Mouse (Mus musculus) urinary bladder, adult 18-20 months (tissue): ENCODE measurements around the gene D630003M21Rik.
A peak's percentile ranks its signal among the peaks of the same experiment; 100 is the strongest.

ENCODE experiments used
- DNase-seq, 2 experiments: peaks; one replicate each; pipeline ENCODE4 v3.0.0; 2022; ENCODE audit warnings: low spot score in 2 of 2, mixed read lengths in 2 of 2

Gene D630003M21Rik

GRCm38 (mm10) chr2:158166628-158167027 lies 62.4 kb downstream of the D630003M21Rik start:
- DNase-seq, result no peak

GRCm38 (mm10) chr2:158165776-158166175 lies 63.2 kb downstream of the D630003M21Rik start:
- no peak for DNase-seq

GRCm38 (mm10) chr2:158163034-158163433 lies 66.0 kb downstream of the D630003M21Rik start:
- DNase-seq, result no peak

- no peak for DNase-seq
These were observed 67.3 kb downstream of the D630003M21Rik start for GRCm38 (mm10) chr2:158161761-158162160.

- DNase-seq, result no peak
These were observed 69.4 kb downstream of the D630003M21Rik start for GRCm38 (mm10) chr2:158159376-158160235.

- no peak for DNase-seq
These were observed 71.4 kb downstream of the D630003M21Rik start for GRCm38 (mm10) chr2:158157654-158158053.

- no peak for DNase-seq
These were observed 72.5 kb downstream of the D630003M21Rik start for GRCm38 (mm10) chr2:158156487-158156886.

- no peak for DNase-seq
These were observed 73.4 kb downstream of the D630003M21Rik start for GRCm38 (mm10) chr2:158155615-158156014.

- DNase-seq, result no peak
These were observed 73.9 kb downstream of the D630003M21Rik start for GRCm38 (mm10) chr2:158155101-158155500.

- DNase-seq, result no peak
These were observed 74.4 kb downstream of the D630003M21Rik start for GRCm38 (mm10) chr2:158154641-158155040.

- no peak for DNase-seq
These were observed 75.2 kb downstream of the D630003M21Rik start for GRCm38 (mm10) chr2:158153728-158154343.

GRCm38 (mm10) chr2:158152685-158153309 lies 76.2 kb downstream of the D630003M21Rik start:
- DNase-seq, result no peak

- no peak for DNase-seq
These were observed 77.9 kb downstream of the D630003M21Rik start for GRCm38 (mm10) chr2:158151077-158151476.

- no peak for DNase-seq
These were observed 82.1 kb downstream of the D630003M21Rik start for GRCm38 (mm10) chr2:158146971-158147370.

GRCm38 (mm10) chr2:158146223-158146622 lies 82.8 kb downstream of the D630003M21Rik start, which contains the start of gene Tgm2:
Gene Tgm2, minus strand, starts transcription at chr2:158146436.
- peak; percentile 90 to 95 for DNase-seq

GRCm38 (mm10) chr2:158145528-158146065 lies 83.4 kb downstream of the D630003M21Rik start:
- no peak for DNase-seq

- DNase-seq, result no peak
These were observed 84.1 kb downstream of the D630003M21Rik start for GRCm38 (mm10) chr2:158144750-158145527.

GRCm38 (mm10) chr2:158144263-158144662 lies 84.8 kb downstream of the D630003M21Rik start:
- DNase-seq, result no peak

- no peak for DNase-seq
These were observed 85.2 kb downstream of the D630003M21Rik start for GRCm38 (mm10) chr2:158143816-158144215.

- no peak for DNase-seq
These were observed 86.0 kb downstream of the D630003M21Rik start for GRCm38 (mm10) chr2:158142981-158143380.

- no peak for DNase-seq
These were observed 87.2 kb downstream of the D630003M21Rik start for GRCm38 (mm10) chr2:158141690-158142440.
